Mouse (Mus musculus): ENCODE results near the gene Fndc4. TPM values are rescaled to one million over a fixed set of nuclear protein-coding genes. Genes with fewer than 3 reads are reported as not detected.

The Fndc4 gene
- polyA plus RNA-seq, 1 experiment from 2014 or later, result 86.9 TPM

DNA sequence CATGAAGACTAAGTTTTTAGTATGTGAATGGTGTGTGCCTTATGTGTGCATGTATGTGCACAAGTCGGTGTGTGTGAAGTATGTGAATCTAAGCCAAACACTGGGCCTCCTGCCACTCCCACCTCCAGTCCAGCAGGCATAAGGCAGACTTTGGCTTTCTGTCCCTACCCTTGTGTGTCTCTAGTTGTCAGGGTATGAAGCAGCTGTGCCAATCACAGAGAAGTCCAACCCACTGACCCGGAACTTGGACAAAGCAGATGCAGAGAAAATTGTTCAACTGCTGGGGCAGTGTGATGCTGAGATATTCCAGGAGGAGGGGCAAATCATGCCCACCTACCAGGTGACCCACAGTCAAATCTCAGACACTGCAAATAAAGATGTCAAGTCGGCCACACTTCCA lies 2.1 kb upstream of the Fndc4 start:
- no peak for ATAC-seq (ENCODE audit: low FRiP score, low TSS enrichment)
- H3K9me3 ChIP-seq (ENCODE audit: control insufficient read depth, low read length), result no peaks in the 10 kb centered on the region
- 77% methylated on average over 3 of the region's 3 CpGs for WGBS
- DNase-seq, result no peak
- no peak overlapping the region for H3K4me2 ChIP-seq (ENCODE audit: low read length)
- no peak overlapping the region for H3K27ac ChIP-seq (replicated peaks; ENCODE audit: low read depth, low read length)
- no peak overlapping the region for H3K4me3 ChIP-seq (replicated peaks; ENCODE audit: low read depth, low read length)
- H3K9ac ChIP-seq (replicated peaks; ENCODE audit: low read length), result no peak overlapping the region
- peaks cover 13% of the 10 kb centered on the region for H3K36me3 ChIP-seq (ENCODE audit: control insufficient read depth, insufficient read depth, low read length)
- H3K27me3 ChIP-seq (ENCODE audit: control insufficient read depth, insufficient read depth, low read length), result no peaks in the 10 kb centered on the region
- peaks cover 10% of the 10 kb centered on the region; the same call in 1 of the 2 replicates for H3K4me1 ChIP-seq (ENCODE audit: control insufficient read depth, insufficient read depth, low read length)

DNA sequence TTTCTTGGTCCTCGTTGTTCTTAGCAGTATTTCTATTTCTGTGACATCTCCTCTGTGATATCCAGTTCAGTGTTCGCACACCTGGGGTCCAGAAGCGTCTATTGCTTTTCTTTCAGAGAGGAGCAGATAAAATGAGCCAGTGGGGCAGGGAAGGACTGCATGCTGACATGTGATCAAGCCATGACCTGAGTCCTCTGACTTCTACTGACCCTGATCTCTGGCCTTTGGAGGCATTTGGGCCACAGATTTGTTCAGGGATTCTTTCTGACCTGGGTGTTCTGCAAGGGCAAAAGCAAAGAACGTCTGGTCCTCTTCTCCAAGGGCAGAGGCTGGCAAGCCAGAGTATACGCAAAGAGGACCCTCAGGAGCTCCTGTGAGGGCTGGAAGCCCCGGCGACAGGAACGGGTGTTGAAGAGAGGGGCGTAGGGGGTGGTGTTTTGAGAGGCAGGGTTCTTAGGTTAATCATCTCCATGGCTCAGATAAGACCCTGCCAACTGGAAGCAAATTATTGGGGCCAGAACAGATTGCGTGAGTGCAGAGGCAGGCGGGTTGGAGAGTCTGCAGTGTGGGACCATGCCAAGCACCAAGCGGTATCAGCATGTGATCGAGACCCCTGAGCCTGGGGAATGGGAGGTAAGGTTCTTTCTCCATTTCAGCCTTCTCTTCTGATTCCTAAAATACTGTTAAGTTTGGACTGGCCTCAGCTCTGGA lies 1.3 kb upstream of the Fndc4 start, which contains the start of gene Gckr:
TSS of gene Gckr (plus strand) at position 397 of the 711 bp plus-strand sequence.
- no peak for ATAC-seq (ENCODE audit: low FRiP score, low TSS enrichment)
- peak within 1 kb of the TSS; percentile 88; the same call in 1 of the 2 replicates for H3K27ac ChIP-seq (replicated peaks; ENCODE audit: low read depth, low read length)
- H3K9me3 ChIP-seq (ENCODE audit: control insufficient read depth, low read length), result no peaks in the 10 kb centered on the region
- H3K4me2 ChIP-seq (ENCODE audit: low read length), result peak within 1 kb of the TSS; percentile 91
- H3K4me3 ChIP-seq (replicated peaks; ENCODE audit: low read depth, low read length), result peak within 1 kb of the TSS; percentile 88
- H3K4me1 ChIP-seq (ENCODE audit: control insufficient read depth, insufficient read depth, low read length), result peaks cover 10% of the 10 kb centered on the region; the same call in 1 of the 2 replicates
- no peaks in the 10 kb centered on the region for H3K27me3 ChIP-seq (ENCODE audit: control insufficient read depth, insufficient read depth, low read length)
- peak within 1 kb of the TSS; percentile 98; the same call in 1 of the 2 replicates for H3K9ac ChIP-seq (replicated peaks; ENCODE audit: low read length)
- 84% methylated on average over 13 of the region's 13 CpGs for WGBS
- H3K36me3 ChIP-seq (ENCODE audit: control insufficient read depth, insufficient read depth, low read length), result peaks cover 16% of the 10 kb centered on the region
- DNase-seq, result no peak

DNA sequence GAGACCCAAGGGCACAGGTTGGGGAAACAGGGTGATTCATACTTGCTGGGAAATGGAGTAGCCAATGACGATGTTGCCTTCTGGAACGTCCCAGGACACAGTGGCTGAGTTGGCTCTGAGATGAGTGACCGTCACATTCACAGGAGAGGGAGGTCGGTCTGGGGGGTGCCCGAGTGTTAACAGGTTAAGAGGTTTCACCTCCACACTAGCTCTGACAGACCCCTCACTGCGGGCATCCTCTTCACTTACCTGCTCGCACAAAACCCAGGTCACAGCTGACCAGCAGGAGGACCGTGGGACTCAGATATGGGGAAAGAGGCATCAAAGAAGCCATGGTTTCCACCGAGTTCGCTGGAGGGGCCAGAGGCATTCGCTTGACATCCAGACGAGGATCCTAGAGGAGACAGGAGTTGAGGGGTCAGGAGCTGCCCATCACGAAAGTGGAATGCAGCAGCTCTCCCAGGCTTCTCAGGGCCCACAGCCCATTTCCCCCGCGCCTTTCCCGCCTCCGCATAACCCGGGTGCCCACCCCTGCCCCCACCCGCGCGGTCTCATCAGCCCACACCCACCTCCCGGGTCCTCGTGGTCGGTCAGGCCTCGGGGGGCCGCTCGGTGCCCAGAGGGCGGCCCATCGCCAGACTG lies 795 bp downstream of the Fndc4 start:
- Histone ChIP-seq H3K4me1 (ENCODE audit: control insufficient read depth, insufficient read depth, low read length) (peaks cover 17% of the 10 kb centered on the region), H3K36me3 (ENCODE audit: control insufficient read depth, insufficient read depth, low read length) (peaks cover 16% of the 10 kb centered on the region), H3K4me2 (ENCODE audit: low read length) (peak overlapping the region; percentile 91), H3K27me3 (ENCODE audit: control insufficient read depth, insufficient read depth, low read length) (no peaks in the 10 kb centered on the region), H3K9ac (replicated peaks; ENCODE audit: low read length) (peak overlapping the region; percentile 98), H3K4me3 (replicated peaks; ENCODE audit: low read depth, low read length) (peak overlapping the region; percentile 88), H3K27ac (replicated peaks; ENCODE audit: low read depth, low read length) (peak overlapping the region; percentile 88), H3K9me3 (ENCODE audit: control insufficient read depth, low read length) (no peaks in the 10 kb centered on the region)
- peak; percentile 41; the same call in 1 of the 2 replicates for ATAC-seq (ENCODE audit: low FRiP score, low TSS enrichment)
- DNase-seq, result peak; percentile 48
- 4% methylated on average over 29 of the region's 29 CpGs for WGBS

DNA sequence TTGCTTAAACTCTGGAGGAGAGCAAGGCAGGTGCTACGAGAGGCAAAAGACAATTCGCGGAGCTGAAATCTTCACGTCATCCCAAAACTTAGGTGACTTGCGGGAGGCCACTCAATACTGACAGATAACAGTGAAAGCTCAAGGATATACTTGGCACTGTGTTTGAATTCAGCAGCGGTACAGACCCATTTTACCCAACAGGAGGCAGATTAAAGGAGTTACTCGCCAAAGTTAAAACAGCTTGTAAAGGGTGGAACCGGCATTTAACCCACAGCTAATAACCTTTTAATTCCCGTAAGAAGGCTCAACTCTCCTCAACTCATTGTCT lies 4.6 kb downstream of the Fndc4 start:
- peak overlapping the region; percentile 54 for H3K4me3 ChIP-seq (replicated peaks; ENCODE audit: low read depth, low read length)
- WGBS, result 4% methylated on average over 9 of the region's 9 CpGs
- no peaks in the 10 kb centered on the region for H3K9me3 ChIP-seq (ENCODE audit: control insufficient read depth, low read length)
- H3K4me2 ChIP-seq (ENCODE audit: low read length), result peak overlapping the region; percentile 73
- no peak for ATAC-seq (ENCODE audit: low FRiP score, low TSS enrichment)
- peaks cover 18% of the 10 kb centered on the region for H3K4me1 ChIP-seq (ENCODE audit: control insufficient read depth, insufficient read depth, low read length)
- peak overlapping the region; percentile 36 for H3K9ac ChIP-seq (replicated peaks; ENCODE audit: low read length)
- peak overlapping the region; percentile 84 for H3K27ac ChIP-seq (replicated peaks; ENCODE audit: low read depth, low read length)
- no peaks in the 10 kb centered on the region for H3K27me3 ChIP-seq (ENCODE audit: control insufficient read depth, insufficient read depth, low read length)
- no peak for DNase-seq
- peaks cover 22% of the 10 kb centered on the region for H3K36me3 ChIP-seq (ENCODE audit: control insufficient read depth, insufficient read depth, low read length)

DNA sequence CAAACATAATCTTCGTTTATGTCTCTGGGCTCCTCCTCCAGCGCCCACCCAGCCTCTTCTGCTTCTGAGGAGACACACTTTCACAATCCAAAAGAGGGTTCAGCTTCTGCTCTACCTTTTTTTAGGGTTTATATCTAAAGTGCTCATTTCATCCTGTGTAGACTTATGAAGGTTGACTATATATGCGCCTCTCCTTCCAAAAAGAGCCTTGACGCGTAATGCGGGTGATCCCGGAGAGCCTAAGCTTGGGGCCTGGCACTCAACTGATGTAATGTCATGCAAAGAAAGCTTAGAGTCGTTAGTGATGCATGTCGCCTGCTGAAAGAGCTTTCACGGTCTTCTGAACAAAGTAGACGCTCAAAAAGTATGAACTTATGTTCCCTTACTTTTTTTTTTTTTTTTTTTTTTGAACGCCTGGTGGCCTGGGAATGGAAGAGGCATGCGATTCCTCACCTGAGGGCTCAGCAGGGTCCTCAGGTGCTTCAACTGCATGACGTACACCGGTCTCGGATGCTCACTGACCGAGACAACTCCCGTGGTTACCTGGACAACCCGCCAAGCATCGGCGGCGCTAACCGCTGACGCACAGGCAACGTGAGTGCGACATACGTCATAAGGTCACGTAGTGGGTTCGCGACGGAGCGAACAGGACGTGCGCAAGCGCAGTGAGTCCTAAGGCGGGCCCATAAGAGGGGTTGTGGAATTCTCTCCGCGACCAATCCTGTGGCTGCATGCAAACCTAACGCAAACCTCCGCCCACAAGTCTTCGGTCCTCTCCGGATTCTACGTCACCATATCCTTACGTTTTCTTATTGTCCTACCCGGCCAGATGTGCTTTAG lies 5.1 kb downstream of the Fndc4 start, which contains the start of gene Ift172:
TSS of gene Ift172 (minus strand) at position 596 of the 840 bp plus-strand sequence.
- peaks cover 28% of the 10 kb centered on the region for H3K36me3 ChIP-seq (ENCODE audit: control insufficient read depth, insufficient read depth, low read length)
- 2% methylated on average over 45 of the region's 45 CpGs for WGBS
- H3K4me3 ChIP-seq (replicated peaks; ENCODE audit: low read depth, low read length), result peak within 1 kb of the TSS; percentile 54
- H3K27me3 ChIP-seq (ENCODE audit: control insufficient read depth, insufficient read depth, low read length), result no peaks in the 10 kb centered on the region
- DNase-seq (peak; percentile 100), ATAC-seq (ENCODE audit: low FRiP score, low TSS enrichment) (peak; percentile 93)
- peak within 1 kb of the TSS; percentile 73 for H3K4me2 ChIP-seq (ENCODE audit: low read length)
- H3K9me3 ChIP-seq (ENCODE audit: control insufficient read depth, low read length), result no peaks in the 10 kb centered on the region
- peak within 1 kb of the TSS; percentile 84 for H3K27ac ChIP-seq (replicated peaks; ENCODE audit: low read depth, low read length)
- H3K4me1 ChIP-seq (ENCODE audit: control insufficient read depth, insufficient read depth, low read length), result peaks cover 18% of the 10 kb centered on the region
- H3K9ac ChIP-seq (replicated peaks; ENCODE audit: low read length), result peak within 1 kb of the TSS; percentile 39

DNA sequence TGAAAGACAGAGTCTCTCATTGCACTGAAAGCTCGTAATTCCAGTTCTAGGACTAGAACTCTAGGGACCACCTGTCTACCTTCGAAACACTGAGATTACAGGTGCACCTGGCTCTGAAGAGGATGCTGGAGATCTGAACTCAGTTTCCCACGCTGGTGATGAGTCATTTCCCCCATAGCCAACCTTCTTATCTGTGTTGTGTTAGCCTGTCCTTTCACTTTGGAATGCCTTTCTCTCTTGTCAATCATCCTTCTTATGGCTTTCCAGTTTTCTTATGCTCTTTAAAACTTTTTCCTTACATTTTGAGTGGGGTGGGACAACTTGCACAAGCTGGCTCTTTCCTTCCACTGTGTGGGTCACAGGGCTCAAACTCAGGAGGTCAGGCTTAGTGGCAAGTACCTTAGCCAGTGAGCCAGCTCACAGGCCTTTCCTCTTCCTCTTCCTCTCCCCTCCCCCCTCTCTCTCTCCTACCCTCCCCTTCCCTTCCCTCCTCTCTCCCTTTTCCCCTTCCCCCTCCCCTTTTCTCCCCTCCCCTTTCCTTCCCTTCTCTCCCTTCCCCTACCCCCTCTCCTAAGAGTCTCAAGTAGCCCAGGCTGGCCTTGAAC lies 6.2 kb downstream of the Fndc4 start:
- H3K9me3 ChIP-seq (ENCODE audit: control insufficient read depth, low read length), result no peaks in the 10 kb centered on the region
- WGBS, result 93% methylated on average over 3 of the region's 3 CpGs
- peak overlapping the region; percentile 73 for H3K4me2 ChIP-seq (ENCODE audit: low read length)
- no peak overlapping the region for H3K9ac ChIP-seq (replicated peaks; ENCODE audit: low read length)
- H3K27me3 ChIP-seq (ENCODE audit: control insufficient read depth, insufficient read depth, low read length), result no peaks in the 10 kb centered on the region
- H3K4me3 ChIP-seq (replicated peaks; ENCODE audit: low read depth, low read length), result no peak overlapping the region
- H3K36me3 ChIP-seq (ENCODE audit: control insufficient read depth, insufficient read depth, low read length), result peaks cover 38% of the 10 kb centered on the region
- H3K27ac ChIP-seq (replicated peaks; ENCODE audit: low read depth, low read length), result no peak overlapping the region
- peaks cover 14% of the 10 kb centered on the region for H3K4me1 ChIP-seq (ENCODE audit: control insufficient read depth, insufficient read depth, low read length)
- ATAC-seq (ENCODE audit: low FRiP score, low TSS enrichment), result no peak
- DNase-seq, result no peak

DNA sequence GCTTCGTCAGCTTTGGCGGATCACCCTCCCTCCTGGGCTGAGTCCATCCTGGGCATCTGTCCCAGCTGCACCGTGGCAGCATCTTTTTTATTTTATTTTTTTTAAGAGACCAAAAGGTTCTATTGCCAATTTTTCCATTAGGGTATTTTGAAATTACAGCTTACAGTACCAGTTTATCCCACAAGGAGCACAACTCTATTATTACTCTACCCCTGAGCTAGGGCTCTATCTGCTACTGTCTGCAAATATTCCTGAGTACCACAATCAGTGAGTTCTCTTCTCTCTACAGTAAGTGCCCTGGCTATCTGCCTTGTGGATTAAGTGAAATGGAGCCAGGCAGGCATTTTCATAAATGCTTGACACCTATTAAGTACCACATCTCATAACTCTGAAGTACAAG lies 7.2 kb downstream of the Fndc4 start:
- Histone ChIP-seq H3K9me3 (ENCODE audit: control insufficient read depth, low read length) (no peaks in the 10 kb centered on the region), H3K9ac (replicated peaks; ENCODE audit: low read length) (no peak overlapping the region), H3K36me3 (ENCODE audit: control insufficient read depth, insufficient read depth, low read length) (peaks cover 41% of the 10 kb centered on the region), H3K4me1 (ENCODE audit: control insufficient read depth, insufficient read depth, low read length) (peaks cover 8% of the 10 kb centered on the region), H3K4me3 (replicated peaks; ENCODE audit: low read depth, low read length) (no peak overlapping the region), H3K4me2 (ENCODE audit: low read length) (no peak overlapping the region), H3K27me3 (ENCODE audit: control insufficient read depth, insufficient read depth, low read length) (no peaks in the 10 kb centered on the region), H3K27ac (replicated peaks; ENCODE audit: low read depth, low read length) (no peak overlapping the region)
- DNase-seq (no peak), ATAC-seq (ENCODE audit: low FRiP score, low TSS enrichment) (no peak)
- 84% methylated on average over 3 of the region's 3 CpGs for WGBS

DNA sequence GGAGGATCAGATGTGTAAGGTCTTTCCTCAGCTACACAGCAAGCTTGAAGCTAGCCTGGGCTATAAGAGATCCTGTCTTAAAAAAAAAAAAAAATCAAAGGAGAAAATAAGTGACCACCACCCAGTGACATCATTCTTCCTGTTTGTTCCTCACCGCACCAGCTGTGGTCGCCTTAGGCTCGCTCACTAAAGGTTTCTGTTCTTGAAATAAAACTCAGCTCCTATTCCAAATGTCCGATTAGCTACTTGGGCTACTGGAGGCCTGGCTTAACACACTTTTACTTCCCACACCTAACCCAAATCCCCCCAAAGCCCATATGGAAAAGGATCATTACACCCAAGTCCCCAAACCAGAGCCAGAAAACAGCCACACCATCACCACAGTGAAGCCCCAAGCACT lies 7.7 kb downstream of the Fndc4 start:
- 87% methylated on average over 4 of the region's 4 CpGs for WGBS
- no peak for ATAC-seq (ENCODE audit: low FRiP score, low TSS enrichment)
- H3K9me3 ChIP-seq (ENCODE audit: control insufficient read depth, low read length), result no peaks in the 10 kb centered on the region
- H3K27ac ChIP-seq (replicated peaks; ENCODE audit: low read depth, low read length), result no peak overlapping the region
- H3K27me3 ChIP-seq (ENCODE audit: control insufficient read depth, insufficient read depth, low read length), result no peaks in the 10 kb centered on the region
- no peak for DNase-seq
- no peak overlapping the region for H3K4me3 ChIP-seq (replicated peaks; ENCODE audit: low read depth, low read length)
- H3K4me2 ChIP-seq (ENCODE audit: low read length), result no peak overlapping the region
- peaks cover 8% of the 10 kb centered on the region for H3K4me1 ChIP-seq (ENCODE audit: control insufficient read depth, insufficient read depth, low read length)
- H3K9ac ChIP-seq (replicated peaks; ENCODE audit: low read length), result no peak overlapping the region
- peaks cover 41% of the 10 kb centered on the region for H3K36me3 ChIP-seq (ENCODE audit: control insufficient read depth, insufficient read depth, low read length)
